Mouse (Mus musculus) CH12.LX (cell line): ENCODE measurements around the gene Lemd2. TPM values are rescaled to one million over a fixed set of nuclear protein-coding genes. Genes with fewer than 3 reads are reported as not detected.

ENCODE experiments used
- DNase-seq: peaks from one replicate; pipeline ENCODE4 v3.0.0-alpha.2; 2013; ENCODE audit errors: extremely low read depth
- H3K27ac ChIP-seq: 2 replicates; pipeline ENCODE4 v1.5.1; 2012; ENCODE audit warnings: low read depth, mild to moderate bottlenecking, control low read depth, moderate library complexity; ENCODE audit not compliant: insufficient read depth
- H3K27me3 ChIP-seq: replicated peaks from 2 replicates; pipeline ENCODE3; 2012; ENCODE audit warnings: inconsistent platforms
- H3K36me3 ChIP-seq, 2 experiments: replicated peaks in 1 of 2; 2 replicates each; pipeline versions ENCODE3 to v1.6.1; 2012; ENCODE audit warnings: inconsistent platforms in 1 of 2, low read length in 1 of 2, mild to moderate bottlenecking in 1 of 2, mixed read lengths in 1 of 2, moderate library complexity in 1 of 2; ENCODE audit not compliant: control insufficient read depth in 1 of 2, insufficient read depth in 1 of 2
- H3K4me1 ChIP-seq, 2 experiments: 2 replicates each; pipeline ENCODE4 v1.6.1; 2012; ENCODE audit warnings: inconsistent platforms in 1 of 2, moderate library complexity in 1 of 2; ENCODE audit not compliant: insufficient read depth in 2 of 2, control insufficient read depth in 1 of 2
- H3K4me2 ChIP-seq: 2 replicates; pipeline ENCODE4 v1.6.1; 2012; ENCODE audit warnings: low read depth, mild to moderate bottlenecking, control low read depth; ENCODE audit not compliant: poor library complexity, insufficient read depth, severe bottlenecking
- H3K4me3 ChIP-seq, 3 experiments: fragments of 150-350 bp in 1 of 3; sonication (generic) in 1 of 3; replicated peaks in 1 of 3; 2 replicates each; pipeline versions ENCODE3 to v1.5.1; 2011 to 2012; ENCODE audit warnings: low read depth in 2 of 3, low read length in 2 of 3, mild to moderate bottlenecking in 2 of 3, moderate library complexity in 2 of 3, control low read depth in 1 of 3, improper control_type of control experiment in 1 of 3, inconsistent platforms in 1 of 3, mixed read lengths in 1 of 3; ENCODE audit not compliant: poor library complexity in 1 of 3
- H3K79me2 ChIP-seq: replicated peaks from 2 replicates; pipeline ENCODE4 v1.6.1; 2012; ENCODE audit warnings: mild to moderate bottlenecking, moderate library complexity; ENCODE audit not compliant: control insufficient read depth, poor library complexity, insufficient read depth, severe bottlenecking; ENCODE audit errors: extremely low read depth
- H3K9ac ChIP-seq: 2 replicates; pipeline ENCODE4 v1.6.1; 2012; ENCODE audit warnings: low read depth, mild to moderate bottlenecking, control low read depth, moderate library complexity; ENCODE audit not compliant: insufficient read depth
- H3K9me3 ChIP-seq: replicated peaks from 2 replicates; pipeline ENCODE3; 2012; ENCODE audit warnings: low read length, inconsistent platforms, mixed read lengths
- BHLHE40 ChIP-seq: IDR thresholded peaks from 2 replicates; pipeline ENCODE4 v1.6.1; 2011; ENCODE audit warnings: mild to moderate bottlenecking, low read depth, low read length, improper control_type of control experiment
- CHD1 ChIP-seq: IDR thresholded peaks from 2 replicates; pipeline ENCODE4 v1.6.1; 2012; ENCODE audit warnings: low read depth, low read length, improper control_type of control experiment, inconsistent platforms
- E2F4 ChIP-seq: IDR thresholded peaks from 2 replicates; pipeline ENCODE4 v1.6.1; 2011; ENCODE audit warnings: low read depth, low read length, improper control_type of control experiment; ENCODE audit not compliant: insufficient replicate concordance
- ELF1 ChIP-seq: IDR thresholded peaks from 2 replicates; pipeline ENCODE4 v1.6.1; 2014; ENCODE audit warnings: low read depth, mild to moderate bottlenecking, inconsistent platforms, low read length, improper control_type of control experiment
- ETS1 ChIP-seq: conservative IDR thresholded peaks from 2 replicates; pipeline ENCODE4 v1.6.1; 2012; ENCODE audit warnings: low read depth, mild to moderate bottlenecking, inconsistent platforms, low read length, improper control_type of control experiment, moderate library complexity
- GABPA ChIP-seq: IDR thresholded peaks from 2 replicates; pipeline ENCODE4 v1.6.1; 2012; ENCODE audit warnings: low read depth, low read length, improper control_type of control experiment, inconsistent platforms; ENCODE audit not compliant: insufficient replicate concordance
- IRF4 ChIP-seq: IDR thresholded peaks from 2 replicates; pipeline ENCODE4 v1.6.1; 2014; ENCODE audit warnings: low read depth, mild to moderate bottlenecking, inconsistent platforms, low read length, improper control_type of control experiment
- JUN ChIP-seq: IDR thresholded peaks from 2 replicates; pipeline ENCODE4 v1.6.1; 2011; ENCODE audit warnings: low read depth, mild to moderate bottlenecking, low read length, improper control_type of control experiment, moderate library complexity; ENCODE audit not compliant: insufficient read depth
- KAT2A ChIP-seq: IDR thresholded peaks from 2 replicates; pipeline ENCODE4 v1.6.1; 2012; ENCODE audit warnings: low read length, improper control_type of control experiment, inconsistent platforms; ENCODE audit not compliant: insufficient replicate concordance
- MYC ChIP-seq: IDR thresholded peaks from 2 replicates; pipeline ENCODE4 v1.6.1; 2011; ENCODE audit warnings: low read depth, mild to moderate bottlenecking, improper control_type of control experiment, low read length
- NELFE ChIP-seq: IDR thresholded peaks from 2 replicates; pipeline ENCODE4 v1.6.1; 2011; ENCODE audit warnings: low read depth, low read length, improper control_type of control experiment
- PAX5 ChIP-seq: IDR thresholded peaks from 2 replicates; pipeline ENCODE4 v1.6.1; 2012; ENCODE audit warnings: low read length, inconsistent platforms, mixed read lengths
- POLR2A ChIP-seq: IDR thresholded peaks from 2 replicates; pipeline ENCODE4 v1.6.1; 2011; ENCODE audit warnings: low read depth, mild to moderate bottlenecking, improper control_type of control experiment, low read length
- POLR2AphosphoS2 ChIP-seq: IDR thresholded peaks from 2 replicates; pipeline ENCODE4 v1.6.1; 2011; ENCODE audit warnings: low read depth, low read length, improper control_type of control experiment
- RCOR1 ChIP-seq: conservative IDR thresholded peaks from 2 replicates; pipeline ENCODE4 v1.6.1; 2012; ENCODE audit warnings: low read depth, mild to moderate bottlenecking, inconsistent platforms, low read length, improper control_type of control experiment
- SIN3A ChIP-seq: IDR thresholded peaks from 2 replicates; pipeline ENCODE4 v1.6.1; 2012; ENCODE audit warnings: low read length, improper control_type of control experiment, inconsistent platforms
- SMC3 ChIP-seq: IDR thresholded peaks from 2 replicates; pipeline ENCODE4 v1.6.1; 2011; ENCODE audit warnings: low read depth, low read length, improper control_type of control experiment
- ZC3H11A ChIP-seq: IDR thresholded peaks from 2 replicates; pipeline ENCODE4 v1.6.1; 2012; ENCODE audit warnings: low read depth, mild to moderate bottlenecking, inconsistent platforms, low read length, improper control_type of control experiment
- ZKSCAN1 ChIP-seq: IDR thresholded peaks from 2 replicates; pipeline ENCODE4 v1.6.1; 2012; ENCODE audit warnings: low read depth, inconsistent platforms, low read length, improper control_type of control experiment, borderline replicate concordance
- ZMIZ1 ChIP-seq: IDR thresholded peaks from 2 replicates; pipeline ENCODE4 v1.6.1; 2012; ENCODE audit warnings: low read depth, mild to moderate bottlenecking, inconsistent platforms, low read length, improper control_type of control experiment
- ZNF384 ChIP-seq: IDR thresholded peaks from 2 replicates; pipeline ENCODE4 v1.6.1; 2012; ENCODE audit warnings: low read depth, low read length, improper control_type of control experiment, inconsistent platforms
- dilution Hi-C: fragments of 300-500 bp; cut with MboI; formaldehyde crosslinking; loops from 2 replicates; pipeline ENCODE4 v1.14.3; 2020; ENCODE audit warnings: low sequenced_read_pairs; ENCODE audit not compliant: extremely low pct_unique_long_range_greater_than_20kb, extremely low pct_ligation_motif_present
- in situ Hi-C: fragments of 300-500 bp; cut with MboI; formaldehyde crosslinking; loops from 3 replicates; pipeline ENCODE4 v1.14.3; 2019; ENCODE audit warnings: low sequenced_read_pairs, low pct_ligation_motif_present, low pct_unique_long_range_greater_than_20kb, mixed read lengths
- polyA plus RNA-seq: library from polyadenylated mRNA; unstranded; fragments of >175 nt; gene quantifications from 2 replicates; pipeline ENCODE4 v1.2.1, GENCODE M21; 2012; ENCODE audit warnings: low read depth; ENCODE audit not compliant: insufficient read length
- total RNA-seq, 2 experiments: library from RNA; depleted of rRNA; stranded (reverse); fragments of 300-350 nt in 1 of 2; fragments of >200 nt in 1 of 2; gene quantifications; 2 replicates each; pipeline ENCODE4 v1.2.3; 2012 to 2014

Lemd2 gene
- total and polyA plus RNA-seq, 3 experiments = 15.1 to 28.8 (median 18.4) TPM

GRCm38 (mm10) chr17:27158439-27158838 is 45.8 kb downstream of the Lemd2 start:
- TF ChIP-seq ETS1 = no peak
- TF ChIP-seq NELFE = no peak
- no peak for TF ChIP-seq PAX5
- no peak for TF ChIP-seq CHD1
- TF ChIP-seq, all 38 proteins: peak for 0
- no peak for DNase-seq
- no peak overlapping the region for H3K9ac ChIP-seq
- peaks cover 67 to 97% of the 10 kb centered on the region in 2 experiments for H3K36me3 ChIP-seq
- H3K27me3 ChIP-seq = no peaks in the 10 kb centered on the region
- H3K9me3 ChIP-seq = no peaks in the 10 kb centered on the region
- in situ Hi-C loops = no loop called here
- H3K27ac ChIP-seq = no peak overlapping the region
- H3K79me2 ChIP-seq = peaks cover 18% of the 10 kb centered on the region
- no peak overlapping the region for H3K4me3 ChIP-seq
- H3K4me1 ChIP-seq = peaks cover 8 to 57% of the 10 kb centered on the region in 2 experiments
- no peak overlapping the region for H3K4me2 ChIP-seq
- dilution Hi-C loops = no loop called here

GRCm38 (mm10) chr17:27155752-27156151 is 48.5 kb downstream of the Lemd2 start:
- in situ Hi-C loops = no loop called here
- dilution Hi-C loops = no loop called here
- Histone ChIP-seq H3K27ac (no peak overlapping the region), H3K36me3 (peaks cover 83 to 100% of the 10 kb centered on the region in 2 experiments), H3K4me2 (no peak overlapping the region), H3K9me3 (no peaks in the 10 kb centered on the region), H3K27me3 (no peaks in the 10 kb centered on the region), H3K4me3 (no peak overlapping the region), H3K9ac (no peak overlapping the region), H3K79me2 (peaks cover 3% of the 10 kb centered on the region; the same call in 1 of the 2 replicates), H3K4me1 (peaks cover 0 to 32% of the 10 kb centered on the region in 2 experiments; a peak in 2 of 4 replicates)
- TF ChIP-seq ZMIZ1 (no peak), BHLHE40 (no peak), SIN3A (no peak), SMC3 (no peak), E2F4 (no peak), ELF1 (no peak), KAT2A (no peak), ZKSCAN1 (no peak), POLR2AphosphoS2 (no peak), RCOR1 (no peak), CHD1 (no peak), GABPA (no peak), NELFE (no peak), JUN (no peak), IRF4 (no peak), POLR2A (no peak), ZNF384 (no peak), PAX5 (no peak), MYC (no peak), ZC3H11A (no peak)
- DNase-seq = no peak
